Mouse (Mus musculus): ENCODE measurements around the gene Mvd. TPM values are rescaled to one million over a fixed set of nuclear protein-coding genes. Genes with fewer than 3 reads are reported as not detected.

The Mvd gene
- total and polyA plus RNA-seq, 3 experiments: 20.6 to 25.5 TPM; not detected in 1

DNA sequence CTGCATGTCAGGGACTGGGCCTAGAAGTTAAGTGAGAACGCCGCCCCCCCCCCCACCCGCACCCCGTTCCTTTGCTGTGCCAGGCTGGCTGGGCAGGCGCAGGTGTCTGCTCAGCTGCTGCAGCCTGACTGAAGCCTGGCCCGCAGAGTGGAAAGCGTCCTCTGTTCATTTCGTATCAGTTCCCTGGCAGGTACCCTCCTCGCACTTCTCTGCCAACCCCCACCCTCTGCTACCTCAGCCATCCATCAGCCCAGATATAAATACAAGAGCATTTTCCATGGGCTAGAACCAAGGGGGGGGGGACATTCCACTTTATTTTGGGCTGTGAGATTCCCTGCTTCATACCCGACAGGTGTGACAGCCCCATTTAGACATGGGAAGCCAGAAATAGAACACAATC is 8.9 kb upstream of the Mvd start:
- no peak overlapping the region for H3K4me3 ChIP-seq (ENCODE audit: control insufficient read depth in 1 of 2, insufficient read depth in 1 of 2, low read depth in 2 of 2, low read length in 2 of 2)
- H3K4me1 ChIP-seq (ENCODE audit: control insufficient read depth in 1 of 2, insufficient read depth in 2 of 2, low read length in 2 of 2): peaks cover 9 to 18% of the 10 kb centered on the region in 2 experiments
- no peaks in the 10 kb centered on the region; a peak in 1 of 4 replicates for H3K27me3 ChIP-seq (ENCODE audit: control insufficient read depth in 1 of 2, insufficient read depth in 2 of 2, low read length in 2 of 2)
- no peak for TF ChIP-seq USF2 (IDR thresholded peaks at IDR 0.05; ENCODE audit: borderline replicate concordance in 1 of 2, insufficient read depth in 1 of 2, low read depth in 1 of 2, low read length in 2 of 2)
- TF ChIP-seq GATA1 (IDR thresholded peaks at IDR 0.05; ENCODE audit: low read depth, low read length): no peak
- no peak for TF ChIP-seq ZKSCAN1 (IDR thresholded peaks at IDR 0.05; ENCODE audit: low read depth, low read length)
- no peak for TF ChIP-seq ETS1 (IDR thresholded peaks at IDR 0.05; ENCODE audit: low read depth, low read length)
- no peak for TF ChIP-seq ELF1 (IDR thresholded peaks at IDR 0.05; ENCODE audit: low read depth, low read length)
- H3K9me3 ChIP-seq (replicated peaks; ENCODE audit: insufficient read depth, low read length): no peaks in the 10 kb centered on the region
- H3K9ac ChIP-seq (ENCODE audit: control insufficient read depth, low read depth, low read length, poor library complexity, severe bottlenecking): no peak overlapping the region
- no peaks in the 10 kb centered on the region for H3K79me2 ChIP-seq (ENCODE audit: control insufficient read depth, insufficient read depth, low read length, poor library complexity)
- no peak for DNase-seq (ENCODE audit: low read depth, low spot score)
- H3K36me3 ChIP-seq (ENCODE audit: control insufficient read depth in 1 of 2, insufficient read depth in 2 of 2, low read length in 2 of 2): peaks cover 0 to 2% of the 10 kb centered on the region in 2 experiments; a peak in 2 of 4 replicates
- no peak overlapping the region for H3K27ac ChIP-seq (ENCODE audit: control insufficient read depth, low read depth, low read length)

DNA sequence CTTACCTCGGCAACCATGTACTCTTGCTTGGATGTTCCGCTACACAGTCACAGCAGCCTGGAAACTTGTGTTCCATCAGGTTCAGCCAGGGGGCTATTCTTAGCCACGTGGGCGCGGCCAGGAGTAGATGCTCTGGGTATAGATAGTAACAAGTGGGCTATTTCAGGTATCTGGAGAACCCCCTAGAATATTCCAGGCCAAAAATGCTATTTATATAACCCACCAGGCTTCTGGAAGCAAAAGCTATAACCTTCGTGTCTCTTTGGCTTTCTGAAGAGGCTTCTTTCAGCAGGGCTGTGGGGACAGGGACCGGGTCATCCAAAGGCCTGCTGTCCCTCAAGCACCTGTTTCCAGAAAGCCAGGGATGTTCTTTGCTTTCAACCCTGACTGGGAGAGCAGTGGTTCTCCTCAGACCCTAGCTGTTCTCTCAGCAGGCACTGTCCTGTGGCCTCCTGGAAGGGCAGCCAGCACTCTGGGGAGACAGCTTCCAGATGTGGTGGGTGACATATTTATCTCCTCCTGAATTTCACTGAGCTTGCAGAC is 8.0 kb upstream of the Mvd start:
- no peak overlapping the region for H3K4me3 ChIP-seq (ENCODE audit: control insufficient read depth in 1 of 2, insufficient read depth in 1 of 2, low read depth in 2 of 2, low read length in 2 of 2)

DNA sequence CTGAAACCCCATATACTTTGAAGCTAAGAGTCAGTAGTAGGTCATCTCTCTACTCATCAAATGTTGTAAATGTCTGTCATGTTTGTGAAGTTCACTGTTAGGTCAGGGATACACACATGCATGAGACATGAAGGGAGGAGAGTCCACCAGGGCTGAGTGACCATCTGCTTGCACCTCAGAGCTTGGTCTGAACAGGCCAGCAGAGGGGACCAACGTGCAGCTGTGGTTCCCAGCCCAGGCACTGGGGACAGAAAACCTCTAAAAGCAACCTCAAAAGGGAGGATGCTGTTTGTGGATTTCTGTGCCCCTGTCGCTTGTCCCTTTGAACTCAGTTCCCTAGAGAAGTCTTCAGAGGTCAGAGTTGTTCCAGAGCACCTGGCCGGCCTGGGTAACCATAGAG is 2.0 kb upstream of the Mvd start:
- TF ChIP-seq SMC3 (IDR thresholded peaks at IDR 0.05; ENCODE audit: low read depth, low read length) (no peak), CTCF (IDR thresholded peaks at IDR 0.05 in 2 of 3, conservative IDR thresholded peaks at IDR 0.05 in 1 of 3; ENCODE audit: control insufficient read depth in 1 of 3, insufficient read depth in 1 of 3, low read depth in 2 of 3, low read length in 3 of 3, poor library complexity in 1 of 3, severe bottlenecking in 1 of 3) (0 out of 6 replicates have a peak, but pooled peaks of 1 of the 3 experiments have one; percentile 6)

More for the DNA sequence above, 8.0 kb upstream of the Mvd start:
- no peak for DNase-seq (ENCODE audit: low read depth, low spot score)
- H3K36me3 ChIP-seq (ENCODE audit: control insufficient read depth in 1 of 2, insufficient read depth in 2 of 2, low read length in 2 of 2): peaks cover 0 to 2% of the 10 kb centered on the region in 2 experiments; a peak in 2 of 4 replicates
- peaks cover 9 to 18% of the 10 kb centered on the region in 2 experiments for H3K4me1 ChIP-seq (ENCODE audit: control insufficient read depth in 1 of 2, insufficient read depth in 2 of 2, low read length in 2 of 2)
- H3K27ac ChIP-seq (ENCODE audit: control insufficient read depth, low read depth, low read length): no peak overlapping the region
- no peaks in the 10 kb centered on the region; a peak in 1 of 4 replicates for H3K27me3 ChIP-seq (ENCODE audit: control insufficient read depth in 1 of 2, insufficient read depth in 2 of 2, low read length in 2 of 2)
- H3K9ac ChIP-seq (ENCODE audit: control insufficient read depth, low read depth, low read length, poor library complexity, severe bottlenecking): no peak overlapping the region
- no peak for TF ChIP-seq MYC (IDR thresholded peaks at IDR 0.05; ENCODE audit: low read depth, low read length)
- TF ChIP-seq NELFE (IDR thresholded peaks at IDR 0.05; ENCODE audit: low read depth, low read length): no peak
- no peak for TF ChIP-seq ELF1 (IDR thresholded peaks at IDR 0.05; ENCODE audit: low read depth, low read length)
- no peak for TF ChIP-seq MAZ (IDR thresholded peaks at IDR 0.05; ENCODE audit: low read depth, low read length)
- no peak for TF ChIP-seq GATA1 (IDR thresholded peaks at IDR 0.05; ENCODE audit: low read depth, low read length)
- no peak for TF ChIP-seq USF2 (IDR thresholded peaks at IDR 0.05; ENCODE audit: borderline replicate concordance in 1 of 2, insufficient read depth in 1 of 2, low read depth in 1 of 2, low read length in 2 of 2)
- no peaks in the 10 kb centered on the region for H3K9me3 ChIP-seq (replicated peaks; ENCODE audit: insufficient read depth, low read length)
- no peaks in the 10 kb centered on the region for H3K79me2 ChIP-seq (ENCODE audit: control insufficient read depth, insufficient read depth, low read length, poor library complexity)

More for the DNA sequence above, 2.0 kb upstream of the Mvd start:
- no peaks in the 10 kb centered on the region for H3K27me3 ChIP-seq (ENCODE audit: control insufficient read depth in 1 of 2, insufficient read depth in 2 of 2, low read length in 2 of 2)
- no peak for DNase-seq (ENCODE audit: low read depth, low spot score)
- H3K9me3 ChIP-seq (replicated peaks; ENCODE audit: insufficient read depth, low read length): no peaks in the 10 kb centered on the region
- H3K4me3 ChIP-seq (ENCODE audit: control insufficient read depth in 1 of 2, insufficient read depth in 1 of 2, low read depth in 2 of 2, low read length in 2 of 2): no peak overlapping the region
- H3K4me1 ChIP-seq (ENCODE audit: control insufficient read depth in 1 of 2, insufficient read depth in 2 of 2, low read length in 2 of 2): peaks cover 0 to 3% of the 10 kb centered on the region in 2 experiments; a peak in 1 of 4 replicates
- H3K79me2 ChIP-seq (ENCODE audit: control insufficient read depth, insufficient read depth, low read length, poor library complexity): 0 out of 2 replicates have a peak, but pooled peaks cover 3% of the 10 kb centered on the region
- no peak overlapping the region for H3K9ac ChIP-seq (ENCODE audit: control insufficient read depth, low read depth, low read length, poor library complexity, severe bottlenecking)
- no peaks in the 10 kb centered on the region for H3K36me3 ChIP-seq (ENCODE audit: control insufficient read depth in 1 of 2, insufficient read depth in 2 of 2, low read length in 2 of 2)
- H3K27ac ChIP-seq (ENCODE audit: control insufficient read depth, low read depth, low read length): no peak overlapping the region

Measured in MEL (cell line).